Mouse (Mus musculus): Measurements from ENCODE around the gene Med12l. TPM values are rescaled to one million over a fixed set of nuclear protein-coding genes. Genes with fewer than 3 reads are reported as not detected.

Gene Med12l
- total and polyA plus RNA-seq, 2 experiments from 2014 or later = 2.1 to 19.2 TPM

DNA sequence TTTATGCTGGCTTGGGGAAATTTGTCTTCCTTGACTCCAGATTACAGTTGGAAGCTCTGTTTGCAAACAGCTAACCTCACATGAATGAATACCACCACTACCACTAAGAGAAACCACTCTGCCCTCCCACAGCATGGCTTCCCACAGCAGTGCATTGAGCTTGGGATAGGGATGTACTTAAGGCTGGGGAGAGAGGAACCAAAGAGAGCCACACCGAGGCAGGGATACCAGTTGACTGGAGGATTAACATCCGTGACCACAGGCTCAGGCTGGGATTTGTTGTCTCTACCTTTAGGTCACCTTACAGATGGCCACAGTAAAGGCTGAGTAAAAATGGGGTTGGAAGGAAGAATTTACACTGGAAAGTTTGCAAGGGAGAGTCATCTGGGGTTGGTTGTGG lies 16.6 kb downstream of the Med12l start:
- no peak for TF ChIP-seq CTCF (IDR thresholded peaks at IDR 0.05; ENCODE audit: low read depth)
- no peak for DNase-seq
- no peaks in the 10 kb centered on the region for H3K27me3 ChIP-seq (ENCODE audit: insufficient read depth, low read length)
- WGBS = 89% methylated on average over 2 of the region's 2 CpGs
- no peaks in the 10 kb centered on the region for H3K36me3 ChIP-seq (ENCODE audit: insufficient read depth)
- no peaks in the 10 kb centered on the region for H3K9me3 ChIP-seq (ENCODE audit: low read length)
- H3K9ac ChIP-seq = no peak overlapping the region
- ATAC-seq = no peak
- H3K4me3 ChIP-seq (ENCODE audit: low read depth, low read length) = no peak overlapping the region
- H3K4me2 ChIP-seq (ENCODE audit: low read depth) = no peak overlapping the region
- no peak overlapping the region for H3K27ac ChIP-seq (ENCODE audit: low read depth, low read length)
- H3K4me1 ChIP-seq (ENCODE audit: insufficient read depth) = no peaks in the 10 kb centered on the region

DNA sequence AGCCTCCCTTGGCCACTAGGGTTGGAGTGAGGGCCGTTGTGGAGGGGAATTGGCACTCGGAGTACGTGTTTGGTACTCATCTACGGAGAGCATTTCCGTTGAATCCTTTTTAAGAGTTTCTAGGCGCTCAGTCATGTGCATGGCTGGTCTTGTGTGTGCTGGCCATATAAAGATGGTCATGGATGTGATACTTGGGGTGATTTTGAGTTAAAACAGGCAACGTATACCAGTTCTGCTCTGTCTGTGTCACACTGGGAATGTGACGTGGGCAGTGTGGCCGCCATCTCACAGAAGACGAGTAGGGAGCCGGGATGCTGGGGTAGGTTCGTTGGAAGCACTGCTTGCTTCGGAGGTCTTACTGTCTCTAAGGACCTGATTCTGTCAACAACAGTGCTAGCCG lies 17.3 kb downstream of the Med12l start:
- no peak overlapping the region for H3K4me3 ChIP-seq (ENCODE audit: low read depth, low read length)
- no peak overlapping the region for H3K27ac ChIP-seq (ENCODE audit: low read depth, low read length)
- DNase-seq (no peak), ATAC-seq (no peak)
- H3K9me3 ChIP-seq (ENCODE audit: low read length) = no peaks in the 10 kb centered on the region
- no peaks in the 10 kb centered on the region for H3K4me1 ChIP-seq (ENCODE audit: insufficient read depth)
- no peak overlapping the region for H3K9ac ChIP-seq
- no peak overlapping the region for H3K4me2 ChIP-seq (ENCODE audit: low read depth)
- no peaks in the 10 kb centered on the region for H3K36me3 ChIP-seq (ENCODE audit: insufficient read depth)
- no peaks in the 10 kb centered on the region for H3K27me3 ChIP-seq (ENCODE audit: insufficient read depth, low read length)
- TF ChIP-seq CTCF (IDR thresholded peaks at IDR 0.05; ENCODE audit: low read depth) = no peak
- WGBS = 92% methylated on average over 14 of the region's 14 CpGs

DNA sequence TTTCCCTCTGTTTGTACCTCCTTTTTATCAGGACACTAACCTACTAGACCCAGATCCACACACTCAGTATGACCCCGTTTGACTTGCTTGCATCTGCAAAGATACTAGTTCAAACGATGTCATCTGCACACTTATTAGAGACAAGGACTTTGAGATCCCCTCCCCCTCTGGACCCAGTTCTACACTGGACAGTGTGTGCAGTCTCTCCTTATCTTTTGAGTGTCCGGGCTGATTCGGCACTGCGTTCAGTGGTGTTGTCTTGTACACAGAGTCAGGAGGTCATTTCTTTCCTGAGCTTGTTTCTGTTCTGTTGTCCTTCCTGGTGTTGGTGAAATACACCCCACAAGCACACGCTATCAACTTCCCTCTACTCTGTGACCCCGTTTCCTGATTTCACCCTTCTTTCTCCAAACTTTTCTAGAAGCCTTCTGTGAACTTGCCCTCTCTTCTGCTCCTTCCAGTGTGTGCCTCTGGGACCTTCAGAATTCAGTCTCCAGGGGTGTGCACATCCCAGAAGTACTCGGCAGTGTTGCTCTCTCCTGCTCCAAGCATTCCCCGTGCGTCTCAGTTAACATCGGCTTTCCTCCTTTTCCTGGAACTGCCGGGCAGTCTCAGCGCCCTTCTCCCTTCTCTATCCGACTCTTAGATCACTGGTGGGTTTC lies 19.0 kb downstream of the Med12l start:
- TF ChIP-seq CTCF (IDR thresholded peaks at IDR 0.05; ENCODE audit: low read depth) = no peak
- H3K4me1 ChIP-seq (ENCODE audit: insufficient read depth) = no peaks in the 10 kb centered on the region
- H3K9ac ChIP-seq = no peak overlapping the region
- DNase-seq (no peak), ATAC-seq (no peak)
- no peak overlapping the region for H3K4me3 ChIP-seq (ENCODE audit: low read depth, low read length)
- no peak overlapping the region for H3K27ac ChIP-seq (ENCODE audit: low read depth, low read length)
- 84% methylated on average over 14 of the region's 14 CpGs for WGBS
- no peak overlapping the region for H3K4me2 ChIP-seq (ENCODE audit: low read depth)
- no peaks in the 10 kb centered on the region for H3K9me3 ChIP-seq (ENCODE audit: low read length)
- H3K27me3 ChIP-seq (ENCODE audit: insufficient read depth, low read length) = no peaks in the 10 kb centered on the region
- no peaks in the 10 kb centered on the region for H3K36me3 ChIP-seq (ENCODE audit: insufficient read depth)

DNA sequence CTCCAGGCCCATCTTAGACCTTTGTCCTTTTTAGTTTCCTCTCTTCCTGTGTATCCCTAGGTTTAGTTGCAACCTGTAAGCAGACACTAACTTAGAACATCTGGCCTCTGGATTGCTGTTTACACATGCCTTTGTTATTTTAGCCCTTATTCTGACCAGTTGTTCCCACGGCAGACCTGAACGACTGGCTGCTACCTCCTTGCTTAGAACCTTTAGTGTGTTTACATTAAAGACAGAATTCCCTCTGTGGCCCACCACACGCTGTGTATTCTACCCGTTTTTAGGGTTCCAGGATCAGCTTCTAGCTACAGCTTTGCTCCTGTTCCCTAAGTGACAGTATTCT lies 19.5 kb downstream of the Med12l start:
- TF ChIP-seq CTCF (IDR thresholded peaks at IDR 0.05; ENCODE audit: low read depth) = no peak
- DNase-seq (no peak), ATAC-seq (no peak)
- no peaks in the 10 kb centered on the region for H3K27me3 ChIP-seq (ENCODE audit: insufficient read depth, low read length)
- 60% methylated on average over 4 of the region's 4 CpGs for WGBS
- no peak overlapping the region for H3K4me2 ChIP-seq (ENCODE audit: low read depth)
- no peaks in the 10 kb centered on the region for H3K36me3 ChIP-seq (ENCODE audit: insufficient read depth)
- no peaks in the 10 kb centered on the region for H3K9me3 ChIP-seq (ENCODE audit: low read length)
- no peak overlapping the region for H3K4me3 ChIP-seq (ENCODE audit: low read depth, low read length)
- H3K27ac ChIP-seq (ENCODE audit: low read depth, low read length) = no peak overlapping the region
- no peaks in the 10 kb centered on the region for H3K4me1 ChIP-seq (ENCODE audit: insufficient read depth)
- H3K9ac ChIP-seq = no peak overlapping the region

DNA sequence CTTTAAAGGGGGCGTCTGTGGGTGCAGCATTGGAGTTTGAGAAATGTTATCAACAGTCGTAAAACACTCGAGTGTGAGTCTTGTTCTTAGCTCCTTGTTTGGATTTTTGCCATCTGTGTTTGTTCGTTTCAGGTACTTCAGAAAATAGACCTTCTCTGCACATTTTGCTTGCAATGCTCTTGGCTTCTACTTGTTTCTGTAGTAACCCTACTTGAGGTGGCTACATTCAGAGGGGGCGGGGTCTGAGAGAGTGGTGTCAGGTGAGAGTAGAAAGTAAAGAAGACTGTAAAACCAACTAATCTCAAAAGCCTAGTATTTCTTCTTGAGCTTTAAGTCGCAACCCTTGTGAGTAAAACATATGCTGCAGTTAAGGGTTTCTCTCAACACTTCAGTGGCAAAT lies 23.1 kb downstream of the Med12l start:
- H3K27ac ChIP-seq (ENCODE audit: low read depth, low read length) = no peak overlapping the region
- no peaks in the 10 kb centered on the region for H3K4me1 ChIP-seq (ENCODE audit: insufficient read depth)
- no peak overlapping the region for H3K4me2 ChIP-seq (ENCODE audit: low read depth)
- H3K27me3 ChIP-seq (ENCODE audit: insufficient read depth, low read length) = no peaks in the 10 kb centered on the region
- DNase-seq (no peak), ATAC-seq (no peak)
- no peak for TF ChIP-seq CTCF (IDR thresholded peaks at IDR 0.05; ENCODE audit: low read depth)
- H3K9ac ChIP-seq = no peak overlapping the region
- no peaks in the 10 kb centered on the region for H3K9me3 ChIP-seq (ENCODE audit: low read length)
- H3K4me3 ChIP-seq (ENCODE audit: low read depth, low read length) = no peak overlapping the region
- WGBS = 79% methylated on average over 6 of the region's 6 CpGs
- H3K36me3 ChIP-seq (ENCODE audit: insufficient read depth) = no peaks in the 10 kb centered on the region

DNA sequence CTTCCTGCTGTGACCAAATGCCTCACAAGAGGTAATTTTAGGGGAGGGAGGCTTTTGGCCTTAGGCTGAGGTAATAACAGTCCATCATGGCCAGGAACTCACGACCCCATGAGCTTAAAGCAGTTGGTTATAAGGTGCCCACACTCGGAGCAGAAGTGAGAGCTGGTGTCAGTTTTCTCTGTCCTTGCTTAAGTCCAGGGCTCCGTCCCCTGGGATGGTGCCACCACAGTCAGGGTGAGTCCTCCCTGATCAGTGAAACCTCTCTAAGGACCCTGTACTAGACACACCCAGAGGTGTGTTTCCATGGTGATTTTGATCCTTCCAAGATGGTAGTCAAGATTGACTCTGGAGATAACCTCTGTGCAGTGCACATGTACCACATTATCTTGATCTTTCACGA lies 25.4 kb downstream of the Med12l start:
- H3K36me3 ChIP-seq (ENCODE audit: insufficient read depth) = no peaks in the 10 kb centered on the region
- no peaks in the 10 kb centered on the region for H3K4me1 ChIP-seq (ENCODE audit: insufficient read depth)
- no peaks in the 10 kb centered on the region for H3K27me3 ChIP-seq (ENCODE audit: insufficient read depth, low read length)
- no peak overlapping the region for H3K4me2 ChIP-seq (ENCODE audit: low read depth)
- no peak overlapping the region for H3K9ac ChIP-seq
- TF ChIP-seq CTCF (IDR thresholded peaks at IDR 0.05; ENCODE audit: low read depth) = no peak
- 86% methylated on average over 4 of the region's 4 CpGs for WGBS
- DNase-seq = no peak
- ATAC-seq = no peak
- H3K4me3 ChIP-seq (ENCODE audit: low read depth, low read length) = no peak overlapping the region
- no peak overlapping the region for H3K27ac ChIP-seq (ENCODE audit: low read depth, low read length)
- H3K9me3 ChIP-seq (ENCODE audit: low read length) = no peaks in the 10 kb centered on the region

DNA sequence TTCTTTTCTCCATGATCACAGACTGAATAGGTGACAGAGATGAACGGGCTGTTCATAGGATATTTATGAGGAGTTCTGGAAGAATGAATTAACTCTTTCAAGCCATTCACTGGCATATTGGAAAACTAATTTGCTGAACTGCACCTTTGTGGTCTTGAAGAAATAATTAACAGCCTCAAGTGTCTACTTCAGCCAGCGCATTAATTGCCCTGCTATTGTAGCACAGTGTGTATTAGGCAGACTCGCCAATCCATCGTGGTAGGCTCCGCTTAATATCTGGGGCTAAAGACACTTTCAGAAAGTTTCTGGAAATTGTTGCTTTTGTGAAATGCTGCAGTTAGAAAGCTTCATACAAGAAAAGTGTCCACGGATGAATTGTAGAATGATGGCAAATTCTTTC lies 35.9 kb downstream of the Med12l start:
- Histone ChIP-seq H3K9ac (no peak overlapping the region), H3K9me3 (ENCODE audit: low read length) (no peaks in the 10 kb centered on the region), H3K4me3 (ENCODE audit: low read depth, low read length) (no peak overlapping the region), H3K27me3 (ENCODE audit: insufficient read depth, low read length) (no peaks in the 10 kb centered on the region), H3K36me3 (ENCODE audit: insufficient read depth) (no peaks in the 10 kb centered on the region), H3K4me1 (ENCODE audit: insufficient read depth) (no peaks in the 10 kb centered on the region), H3K4me2 (ENCODE audit: low read depth) (no peak overlapping the region), H3K27ac (ENCODE audit: low read depth, low read length) (no peak overlapping the region)
- WGBS = 27% methylated on average over 6 of the region's 6 CpGs
- ATAC-seq (no peak), DNase-seq (no peak)
- TF ChIP-seq CTCF (IDR thresholded peaks at IDR 0.05; ENCODE audit: low read depth) = no peak

Data from forebrain, postnatal 0 days (tissue).